Mouse (Mus musculus): ENCODE results near the gene Nipbl. TPM values are rescaled to one million over a fixed set of nuclear protein-coding genes. Genes with fewer than 3 reads are reported as not detected.

The Nipbl gene
- total and polyA plus RNA-seq, 3 experiments, result 7.3 to 147 (median 53.4) TPM

GRCm38 (mm10) chr15:8411873-8412272 is 32.4 kb downstream of the Nipbl start:
- ATAC-seq (ENCODE audit: extremely low read depth, insufficient number of reproducible peaks, low FRiP score, poor library complexity, severe bottlenecking), result no peak
- H3K9me3 ChIP-seq (replicated peaks), result no peaks in the 10 kb centered on the region
- TF ChIP-seq CTCF (IDR thresholded peaks at IDR 0.05; ENCODE audit: low read depth, low read length) (no peak), TAL1 (conservative IDR thresholded peaks at IDR 0.05; ENCODE audit: low read depth, low read length) (no peak), GATA2 (IDR thresholded peaks at IDR 0.05; ENCODE audit: borderline replicate concordance, low read depth, low read length) (no peak), GATA1 (IDR thresholded peaks at IDR 0.05; ENCODE audit: borderline replicate concordance, low read length) (no peak), POLR2AphosphoS5 (IDR thresholded peaks at IDR 0.05; ENCODE audit: insufficient replicate concordance, low read depth, low read length) (no peak)
- H3K27me3 ChIP-seq (ENCODE audit: insufficient read depth, low read length), result no peaks in the 10 kb centered on the region
- H3K4me3 ChIP-seq (ENCODE audit: low read depth, low read length), result peak overlapping the region; percentile 46; the same call in 1 of the 2 replicates
- peaks cover 3% of the 10 kb centered on the region for H3K36me3 ChIP-seq (replicated peaks)
- peaks cover 71% of the 10 kb centered on the region for H3K4me1 ChIP-seq (ENCODE audit: insufficient read depth, low read depth, low read length)
- DNase-seq (ENCODE audit: low spot score), result no peak

- peaks cover 69% of the 10 kb centered on the region for H3K4me1 ChIP-seq (ENCODE audit: insufficient read depth, low read depth, low read length)
- no peaks in the 10 kb centered on the region for H3K27me3 ChIP-seq (ENCODE audit: insufficient read depth, low read length)
- H3K4me3 ChIP-seq (ENCODE audit: low read depth, low read length), result peak overlapping the region; percentile 58; the same call in 1 of the 2 replicates
- TF ChIP-seq TAL1 (conservative IDR thresholded peaks at IDR 0.05; ENCODE audit: low read depth, low read length) (peak; percentile 62; the same call in 1 of the 2 replicates), POLR2AphosphoS5 (IDR thresholded peaks at IDR 0.05; ENCODE audit: insufficient replicate concordance, low read depth, low read length) (no peak)
- ATAC-seq (ENCODE audit: extremely low read depth, insufficient number of reproducible peaks, low FRiP score, poor library complexity, severe bottlenecking) (peak; percentile 90), DNase-seq (ENCODE audit: low spot score) (peak; percentile 21)
- peaks cover 2% of the 10 kb centered on the region for H3K36me3 ChIP-seq (replicated peaks)
- no peaks in the 10 kb centered on the region for H3K9me3 ChIP-seq (replicated peaks)
Measured at GRCm38 (mm10) chr15:8411168-8411837, 33.0 kb downstream of the Nipbl start.

- Histone ChIP-seq H3K9me3 (replicated peaks) (no peaks in the 10 kb centered on the region), H3K4me1 (ENCODE audit: insufficient read depth, low read depth, low read length) (peaks cover 50% of the 10 kb centered on the region), H3K36me3 (replicated peaks) (peaks cover 2% of the 10 kb centered on the region), H3K4me3 (ENCODE audit: low read depth, low read length) (no peak overlapping the region), H3K27me3 (ENCODE audit: insufficient read depth, low read length) (no peaks in the 10 kb centered on the region)
- no peak for DNase-seq (ENCODE audit: low spot score)
- ATAC-seq (ENCODE audit: extremely low read depth, insufficient number of reproducible peaks, low FRiP score, poor library complexity, severe bottlenecking), result no peak
- TF ChIP-seq GATA2 (IDR thresholded peaks at IDR 0.05; ENCODE audit: borderline replicate concordance, low read depth, low read length), result no peak
- no peak for TF ChIP-seq CTCF (IDR thresholded peaks at IDR 0.05; ENCODE audit: low read depth, low read length)
- TF ChIP-seq POLR2AphosphoS5 (IDR thresholded peaks at IDR 0.05; ENCODE audit: insufficient replicate concordance, low read depth, low read length), result no peak
- TF ChIP-seq TAL1 (conservative IDR thresholded peaks at IDR 0.05; ENCODE audit: low read depth, low read length), result no peak
- TF ChIP-seq GATA1 (IDR thresholded peaks at IDR 0.05; ENCODE audit: borderline replicate concordance, low read length), result no peak
Measured at GRCm38 (mm10) chr15:8407082-8407481, 37.2 kb downstream of the Nipbl start.

GRCm38 (mm10) chr15:8406219-8406618 is 38.0 kb downstream of the Nipbl start:
- no peak for TF ChIP-seq POLR2AphosphoS5 (IDR thresholded peaks at IDR 0.05; ENCODE audit: insufficient replicate concordance, low read depth, low read length)
- no peak for TF ChIP-seq TAL1 (conservative IDR thresholded peaks at IDR 0.05; ENCODE audit: low read depth, low read length)
- TF ChIP-seq CTCF (IDR thresholded peaks at IDR 0.05; ENCODE audit: low read depth, low read length), result no peak
- TF ChIP-seq GATA1 (IDR thresholded peaks at IDR 0.05; ENCODE audit: borderline replicate concordance, low read length), result no peak
- TF ChIP-seq GATA2 (IDR thresholded peaks at IDR 0.05; ENCODE audit: borderline replicate concordance, low read depth, low read length), result no peak
- Histone ChIP-seq H3K4me3 (ENCODE audit: low read depth, low read length) (no peak overlapping the region), H3K27me3 (ENCODE audit: insufficient read depth, low read length) (no peaks in the 10 kb centered on the region), H3K4me1 (ENCODE audit: insufficient read depth, low read depth, low read length) (peaks cover 52% of the 10 kb centered on the region), H3K36me3 (replicated peaks) (peaks cover 9% of the 10 kb centered on the region), H3K9me3 (replicated peaks) (no peaks in the 10 kb centered on the region)
- ATAC-seq (ENCODE audit: extremely low read depth, insufficient number of reproducible peaks, low FRiP score, poor library complexity, severe bottlenecking) (no peak), DNase-seq (ENCODE audit: low spot score) (no peak)

GRCm38 (mm10) chr15:8402591-8402990 is 41.7 kb downstream of the Nipbl start:
- Histone ChIP-seq H3K4me3 (ENCODE audit: low read depth, low read length) (no peak overlapping the region), H3K9me3 (replicated peaks) (0 out of 2 replicates have a peak, but pooled peaks cover 2% of the 10 kb centered on the region), H3K27me3 (ENCODE audit: insufficient read depth, low read length) (no peaks in the 10 kb centered on the region), H3K36me3 (replicated peaks) (peaks cover 18% of the 10 kb centered on the region), H3K4me1 (ENCODE audit: insufficient read depth, low read depth, low read length) (peaks cover 29% of the 10 kb centered on the region)
- no peak for DNase-seq (ENCODE audit: low spot score)
- ATAC-seq (ENCODE audit: extremely low read depth, insufficient number of reproducible peaks, low FRiP score, poor library complexity, severe bottlenecking), result no peak
- no peak for TF ChIP-seq TAL1 (conservative IDR thresholded peaks at IDR 0.05; ENCODE audit: low read depth, low read length)
- no peak for TF ChIP-seq GATA2 (IDR thresholded peaks at IDR 0.05; ENCODE audit: borderline replicate concordance, low read depth, low read length)
- no peak for TF ChIP-seq POLR2AphosphoS5 (IDR thresholded peaks at IDR 0.05; ENCODE audit: insufficient replicate concordance, low read depth, low read length)
- TF ChIP-seq GATA1 (IDR thresholded peaks at IDR 0.05; ENCODE audit: borderline replicate concordance, low read length), result no peak
- no peak for TF ChIP-seq CTCF (IDR thresholded peaks at IDR 0.05; ENCODE audit: low read depth, low read length)

- H3K27me3 ChIP-seq (ENCODE audit: insufficient read depth, low read length), result no peaks in the 10 kb centered on the region
- peaks cover 18% of the 10 kb centered on the region for H3K36me3 ChIP-seq (replicated peaks)
- DNase-seq (ENCODE audit: low spot score) (no peak), ATAC-seq (ENCODE audit: extremely low read depth, insufficient number of reproducible peaks, low FRiP score, poor library complexity, severe bottlenecking) (no peak)
- no peak overlapping the region for H3K4me3 ChIP-seq (ENCODE audit: low read depth, low read length)
- TF ChIP-seq GATA1 (IDR thresholded peaks at IDR 0.05; ENCODE audit: borderline replicate concordance, low read length) (no peak), POLR2AphosphoS5 (IDR thresholded peaks at IDR 0.05; ENCODE audit: insufficient replicate concordance, low read depth, low read length) (no peak), TAL1 (conservative IDR thresholded peaks at IDR 0.05; ENCODE audit: low read depth, low read length) (no peak), GATA2 (IDR thresholded peaks at IDR 0.05; ENCODE audit: borderline replicate concordance, low read depth, low read length) (no peak), CTCF (IDR thresholded peaks at IDR 0.05; ENCODE audit: low read depth, low read length) (no peak)
- H3K4me1 ChIP-seq (ENCODE audit: insufficient read depth, low read depth, low read length), result peaks cover 21% of the 10 kb centered on the region
- H3K9me3 ChIP-seq (replicated peaks), result 0 out of 2 replicates have a peak, but pooled peaks cover 2% of the 10 kb centered on the region
Measured at GRCm38 (mm10) chr15:8401536-8401935, 42.7 kb downstream of the Nipbl start.

Measured in G1E (cell line).